Comparison of ENCODE assay signal across 16 mouse cellular contexts in the genomic region with DNA sequence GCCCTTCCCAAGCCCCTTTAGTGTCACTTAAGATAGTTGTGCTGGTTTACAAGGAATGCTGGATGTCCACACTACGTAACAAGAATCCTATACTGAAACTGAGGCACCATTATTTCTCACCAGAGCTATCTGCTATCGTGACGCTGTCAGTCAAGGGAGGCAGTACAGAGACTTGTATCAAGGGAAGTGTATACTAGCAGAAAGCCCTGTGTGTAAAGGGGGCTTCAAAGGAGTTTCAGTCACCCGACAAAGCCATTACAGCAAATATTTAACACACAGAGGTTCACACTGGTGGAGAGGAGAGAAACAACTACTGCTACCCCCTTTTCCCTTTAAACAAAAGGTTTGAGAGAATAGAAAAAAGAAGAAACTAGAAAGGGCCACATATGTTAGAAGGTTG. TPM values are rescaled to one million over a fixed set of nuclear protein-coding genes. Genes with fewer than 3 reads are reported as not detected.
DNase-seq lines count a peak whose midpoint lies in the region; ATAC-seq and TF ChIP-seq lines count a peak whose summit lies in the region.
"Had no signal": no experiment of that assay in that cellular context is flagged by ENCODE, and none has a peak within 500 bp of the region (broad histone marks: within the 10 kb centered on the region; RNA-seq: fewer than 3 reads in every experiment).

No protein-coding gene starts in this region.

- H3K9me3 ChIP-seq in forebrain, postnatal 0 days (ENCODE audit: low read length) = no peaks in the 10 kb centered on the region
- H3K9me3 ChIP-seq in forebrain, embryonic 12.5 days = no peaks in the 10 kb centered on the region
- H3K9me3 ChIP-seq in hindbrain, embryonic 14.5 days (ENCODE audit: control insufficient read depth, low read length) = no peaks in the 10 kb centered on the region
- no peaks in the 10 kb centered on the region for H3K9me3 ChIP-seq in hindbrain, embryonic 11.5 days (ENCODE audit: control insufficient read depth, low read length)
- no peaks in the 10 kb centered on the region for H3K9me3 ChIP-seq in neural tube, embryonic 13.5 days
- H3K9me3 ChIP-seq: embryonic facial prominence, embryonic 10.5 days; intestine, embryonic 15.5 days; limb, embryonic 10.5 days had no signal

- H3K9ac ChIP-seq in forebrain, postnatal 0 days = no peak overlapping the region
- H3K9ac ChIP-seq in forebrain, embryonic 12.5 days = no peak overlapping the region
- no peak overlapping the region for H3K9ac ChIP-seq in hindbrain, embryonic 14.5 days
- H3K9ac ChIP-seq in hindbrain, embryonic 11.5 days (ENCODE audit: low read depth, low read length) = no peak overlapping the region
- 0 out of 2 replicates have a peak overlapping the region, but pooled peaks have one; percentile 17 for H3K9ac ChIP-seq in neural tube, embryonic 13.5 days
- H3K9ac ChIP-seq: intestine, embryonic 15.5 days; lung, embryonic 14.5 days had no signal

- peak; percentile 80 for ATAC-seq in forebrain, postnatal 0 days
- no peak for ATAC-seq in forebrain, embryonic 12.5 days (ENCODE audit: low FRiP score)
- no peak for ATAC-seq in hindbrain, embryonic 14.5 days (ENCODE audit: low FRiP score)
- ATAC-seq in hindbrain, embryonic 11.5 days (ENCODE audit: low FRiP score) = no peak
- peak; percentile 40; the same call in 1 of the 2 replicates for ATAC-seq in neural tube, embryonic 13.5 days (ENCODE audit: low read depth)
- ATAC-seq: intestine, embryonic 15.5 days had no signal

- peak; percentile 38 for DNase-seq in forebrain, postnatal 0 days
- DNase-seq in hindbrain, embryonic 14.5 days (ENCODE audit: low spot score) = peak; percentile 27
- DNase-seq in hindbrain, embryonic 11.5 days (ENCODE audit: low spot score) = no peak
- DNase-seq in neural tube, embryonic 10.5 days (ENCODE audit: extremely low spot score, low spot score) = no peak
- no peak for DNase-seq in cerebellum, adult 9-10 months
- DNase-seq: adrenal gland, postnatal 10 days; gastrocnemius, postnatal 25 days; lung, embryonic 14.5 days; right cerebral cortex, adult 18-20 months; thymus, postnatal 4 days had no signal

- no peak overlapping the region for H3K4me3 ChIP-seq in forebrain, postnatal 0 days (ENCODE audit: low read depth, low read length)
- no peak overlapping the region for H3K4me3 ChIP-seq in forebrain, embryonic 12.5 days (replicated peaks)
- H3K4me3 ChIP-seq in hindbrain, embryonic 14.5 days (replicated peaks; ENCODE audit: low read length) = no peak overlapping the region
- H3K4me3 ChIP-seq in hindbrain, embryonic 11.5 days (ENCODE audit: low read depth, low read length) = no peak overlapping the region
- H3K4me3 ChIP-seq in neural tube, embryonic 13.5 days = no peak overlapping the region
- H3K4me3 ChIP-seq: embryonic facial prominence, embryonic 10.5 days; intestine, embryonic 15.5 days; limb, embryonic 10.5 days had no signal

- 38% methylated on average over 4 of the region's 4 CpGs for WGBS in forebrain, postnatal 0 days
- 58% methylated on average over 4 of the region's 4 CpGs for WGBS in forebrain, embryonic 12.5 days
- WGBS in hindbrain, embryonic 14.5 days = 39% methylated on average over 4 of the region's 4 CpGs
- whole genome bisulfite sequencing in hindbrain, embryonic 11.5 days = 68% methylated on average over 4 of the region's 4 CpGs
- WGBS in neural tube, embryonic 13.5 days = 41% methylated on average over 4 of the region's 4 CpGs

- peaks cover 21% of the 10 kb centered on the region for H3K4me1 ChIP-seq in forebrain, postnatal 0 days (ENCODE audit: insufficient read depth)
- peaks cover 16% of the 10 kb centered on the region for H3K4me1 ChIP-seq in forebrain, embryonic 12.5 days
- H3K4me1 ChIP-seq in hindbrain, embryonic 14.5 days (replicated peaks; ENCODE audit: control insufficient read depth, insufficient read depth, low read length) = peaks cover 20% of the 10 kb centered on the region; the same call in 1 of the 2 replicates
- H3K4me1 ChIP-seq in hindbrain, embryonic 11.5 days (replicated peaks; ENCODE audit: control insufficient read depth, insufficient read depth, low read length) = no peaks in the 10 kb centered on the region; the same call in 1 of the 2 replicates
- H3K4me1 ChIP-seq in neural tube, embryonic 13.5 days (replicated peaks) = peaks cover 39% of the 10 kb centered on the region
- H3K4me1 ChIP-seq: limb, embryonic 10.5 days had no signal

- peak overlapping the region; percentile 17; the same call in 1 of the 2 replicates for H3K4me2 ChIP-seq in forebrain, postnatal 0 days (ENCODE audit: low read depth)
- no peak overlapping the region for H3K4me2 ChIP-seq in forebrain, embryonic 12.5 days
- no peak overlapping the region for H3K4me2 ChIP-seq in hindbrain, embryonic 14.5 days (replicated peaks)
- no peak overlapping the region for H3K4me2 ChIP-seq in hindbrain, embryonic 11.5 days (replicated peaks; ENCODE audit: low read depth, low read length)
- H3K4me2 ChIP-seq in neural tube, embryonic 13.5 days = no peak overlapping the region
- H3K4me2 ChIP-seq: intestine, embryonic 15.5 days; liver, embryonic 11.5 days; lung, embryonic 14.5 days had no signal

- no peaks in the 10 kb centered on the region for H3K27me3 ChIP-seq in forebrain, postnatal 0 days (ENCODE audit: insufficient read depth, low read length)
- H3K27me3 ChIP-seq in forebrain, embryonic 12.5 days = no peaks in the 10 kb centered on the region
- no peaks in the 10 kb centered on the region for H3K27me3 ChIP-seq in hindbrain, embryonic 14.5 days (ENCODE audit: control insufficient read depth, insufficient read depth, low read length)
- no peaks in the 10 kb centered on the region for H3K27me3 ChIP-seq in hindbrain, embryonic 11.5 days (ENCODE audit: control insufficient read depth, insufficient read depth, low read length)
- no peaks in the 10 kb centered on the region for H3K27me3 ChIP-seq in neural tube, embryonic 13.5 days
- H3K27me3 ChIP-seq: intestine, embryonic 15.5 days had no signal

- no peaks in the 10 kb centered on the region for H3K36me3 ChIP-seq in forebrain, postnatal 0 days (ENCODE audit: insufficient read depth)
- H3K36me3 ChIP-seq in forebrain, embryonic 12.5 days (replicated peaks) = no peaks in the 10 kb centered on the region
- H3K36me3 ChIP-seq in hindbrain, embryonic 14.5 days (replicated peaks; ENCODE audit: control insufficient read depth, insufficient read depth) = no peaks in the 10 kb centered on the region
- H3K36me3 ChIP-seq in hindbrain, embryonic 11.5 days (ENCODE audit: control insufficient read depth, insufficient read depth, low read length) = no peaks in the 10 kb centered on the region
- H3K36me3 ChIP-seq in neural tube, embryonic 13.5 days = no peaks in the 10 kb centered on the region
- H3K36me3 ChIP-seq: embryonic facial prominence, embryonic 10.5 days; intestine, embryonic 15.5 days; limb, embryonic 10.5 days had no signal

- H3K27ac ChIP-seq in forebrain, postnatal 0 days (ENCODE audit: low read depth, low read length) = peak overlapping the region; percentile 76
- no peak overlapping the region for H3K27ac ChIP-seq in forebrain, embryonic 12.5 days
- H3K27ac ChIP-seq in hindbrain, embryonic 14.5 days = peak overlapping the region; percentile 45
- no peak overlapping the region for H3K27ac ChIP-seq in hindbrain, embryonic 11.5 days (ENCODE audit: low read depth, low read length)
- peak overlapping the region; percentile 67; the same call in 1 of the 2 replicates for H3K27ac ChIP-seq in neural tube, embryonic 13.5 days (replicated peaks)
- H3K27ac ChIP-seq: embryonic facial prominence, embryonic 10.5 days; intestine, embryonic 15.5 days; limb, embryonic 10.5 days had no signal

- TF ChIP-seq CTCF in forebrain, postnatal 0 days (IDR thresholded peaks at IDR 0.05; ENCODE audit: low read depth) = no peak

RNA-seq across cellular contexts. Expression of a gene that starts 35.6 kb away (rescaled TPM):
- total RNA-seq in forebrain, postnatal 0 days (2014; rRNA removed) = 61.1 and 68.4 TPM in 2 replicates
- 17.0 and 28.1 TPM in 2 replicates for polyA plus RNA-seq in forebrain, postnatal 0 days (2015; fragmentation: Nextera tagmentation; extraction: Ambion mirVana)
- 17.1 and 22.9 TPM in 2 replicates for polyA plus RNA-seq in forebrain, embryonic 12.5 days (2016; fragmentation: Nextera tagmentation; extraction: Ambion mirVana)
- 33.6 and 35.3 TPM in 2 replicates for polyA plus RNA-seq in hindbrain, embryonic 14.5 days (2014; fragmentation: Nextera tagmentation; extraction: Ambion mirVana)
- polyA plus RNA-seq in hindbrain, embryonic 11.5 days (2014; fragmentation: Nextera tagmentation; extraction: Ambion mirVana) = 15.1 and 24.8 TPM in 2 replicates
- polyA plus RNA-seq in neural tube, embryonic 13.5 days (2015; fragmentation: Nextera tagmentation; extraction: Ambion mirVana) = 13.4 and 18.4 TPM in 2 replicates

RNA-seq across cellular contexts. Expression of a gene that starts 36.1 kb away (rescaled TPM):
- total RNA-seq in forebrain, postnatal 0 days (2014; rRNA removed) = 0.38 and 1.5 TPM in 2 replicates
- polyA plus RNA-seq in forebrain, postnatal 0 days (2015; fragmentation: Nextera tagmentation; extraction: Ambion mirVana) = 0.86 and 1.2 TPM in 2 replicates
- polyA plus RNA-seq in forebrain, embryonic 12.5 days (2016; fragmentation: Nextera tagmentation; extraction: Ambion mirVana) = 5.3 and 5.5 TPM in 2 replicates
- polyA plus RNA-seq in hindbrain, embryonic 14.5 days (2014; fragmentation: Nextera tagmentation; extraction: Ambion mirVana) = 0.91 and 1.4 TPM in 2 replicates
- 3.9 and 4.1 TPM in 2 replicates for polyA plus RNA-seq in hindbrain, embryonic 11.5 days (2014; fragmentation: Nextera tagmentation; extraction: Ambion mirVana)
- 0.84 and 1.7 TPM in 2 replicates for polyA plus RNA-seq in neural tube, embryonic 13.5 days (2015; fragmentation: Nextera tagmentation; extraction: Ambion mirVana)

Comparison
In these comparisons a context has a peak if more than half of its experiments do, and no peak if none do; other contexts are left out.
1. ATAC-seq: peak in forebrain, postnatal 0 days (single experiment) and neural tube, embryonic 13.5 days (single experiment); none in forebrain, embryonic 12.5 days (single experiment), hindbrain, embryonic 14.5 days (single experiment) and hindbrain, embryonic 11.5 days (single experiment).
2. DNase-seq: peak in forebrain, postnatal 0 days (single experiment) and hindbrain, embryonic 14.5 days (single experiment); none in hindbrain, embryonic 11.5 days (single experiment), neural tube, embryonic 10.5 days (single experiment) and cerebellum, adult 9-10 months (single experiment).
3. H3K27ac ChIP-seq: peak in forebrain, postnatal 0 days (single experiment), hindbrain, embryonic 14.5 days (single experiment) and neural tube, embryonic 13.5 days (single experiment); none in forebrain, embryonic 12.5 days (single experiment) and hindbrain, embryonic 11.5 days (single experiment).